Mouse (Mus musculus) liver, adult 2 months (tissue): ENCODE measurements around the gene Zc3h14.

Source experiments
- CTCF ChIP-seq: fragments of 200-500 bp; IDR thresholded peaks from 2 replicates; pipeline ENCODE4 v1.5.1; 2011; ENCODE audit warnings: low read depth, low read length, control low read depth
- POLR2A ChIP-seq: fragments of 200-500 bp; IDR thresholded peaks from 2 replicates; pipeline ENCODE4 v1.6.1; 2011; ENCODE audit warnings: low read length, control low read depth; ENCODE audit not compliant: insufficient read depth; ENCODE audit errors: extremely low read depth

DNA sequence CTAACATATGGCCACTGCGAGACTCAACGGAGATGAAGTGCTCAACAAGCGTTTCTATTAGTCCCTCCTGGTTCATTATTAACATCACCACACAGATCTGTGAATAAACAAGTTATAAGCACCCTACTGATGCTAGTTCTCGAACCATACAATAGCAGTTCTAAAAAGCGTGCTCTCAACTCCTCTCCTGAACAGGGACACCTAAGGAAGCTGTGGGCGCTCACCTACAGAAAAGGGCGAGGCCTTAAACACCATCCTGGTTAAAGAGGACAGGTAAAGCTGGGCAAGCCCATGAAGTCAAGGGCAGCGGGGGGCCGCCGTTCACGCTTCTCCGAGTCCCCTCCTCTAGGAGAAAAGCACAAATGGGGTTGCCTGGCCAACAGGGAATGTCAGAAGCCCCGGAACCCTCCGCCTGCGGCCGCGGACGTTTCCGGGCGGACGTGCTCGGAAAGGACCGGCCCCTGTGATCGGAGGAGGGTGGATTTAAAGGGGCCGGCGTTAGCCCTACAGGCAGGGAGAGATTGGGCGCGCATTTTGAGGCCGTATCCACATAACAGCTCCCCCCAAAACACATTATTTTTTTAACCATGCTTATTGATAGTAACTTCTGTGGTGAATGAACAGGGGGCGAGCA, 12.4 kb upstream of the Zc3h14 start:
- TF ChIP-seq CTCF (no peak), POLR2A (0 out of 2 replicates have a peak, but pooled peaks have one; percentile 20)
